Mouse (Mus musculus) hindbrain, embryonic 13.5 days (tissue): ENCODE measurements around the gene Sebox. TPM values are rescaled to one million over a fixed set of nuclear protein-coding genes. Genes with fewer than 3 reads are reported as not detected.
"Not testable (repeated sequence)": the region's sequence is repeated elsewhere in the genome, so short reads cannot be mapped to it uniquely, and the experiment has no call there.

Experiments
- ATAC-seq: fragments of 200-750 bp; cut with Nextera tagmentation; 2 replicates; pipeline ENCODE4 v1.8.0; 2017; ENCODE audit warnings: moderate TSS enrichment; ENCODE audit not compliant: low FRiP score
- H3K27ac ChIP-seq: fragments of 300-500 bp; sonication (generic); 2 replicates; pipeline ENCODE4 v1.5.1; 2015; ENCODE audit warnings: inconsistent platforms, mild to moderate bottlenecking, moderate library complexity
- H3K27me3 ChIP-seq: fragments of 300-500 bp; sonication (generic); 2 replicates; pipeline ENCODE4 v1.6.1; 2015; ENCODE audit warnings: mild to moderate bottlenecking, inconsistent platforms
- H3K36me3 ChIP-seq: fragments of 300-500 bp; sonication (generic); 2 replicates; pipeline ENCODE4 v1.6.1; 2015; ENCODE audit warnings: mild to moderate bottlenecking, inconsistent platforms
- H3K4me1 ChIP-seq: fragments of 300-500 bp; sonication (generic); replicated peaks from 2 replicates; pipeline ENCODE4 v1.6.1; 2015; ENCODE audit warnings: inconsistent platforms
- H3K4me2 ChIP-seq: fragments of 300-500 bp; sonication (generic); 2 replicates; pipeline ENCODE4 v1.6.1; 2015; ENCODE audit warnings: inconsistent platforms, mild to moderate bottlenecking, moderate library complexity
- H3K4me3 ChIP-seq: fragments of 300-500 bp; sonication (generic); 2 replicates; pipeline ENCODE4 v1.5.1; 2015; ENCODE audit warnings: mild to moderate bottlenecking, inconsistent platforms
- H3K9ac ChIP-seq: fragments of 300-500 bp; sonication (generic); 2 replicates; pipeline ENCODE4 v1.6.1; 2015; ENCODE audit warnings: mild to moderate bottlenecking, inconsistent platforms
- H3K9me3 ChIP-seq: fragments of 300-500 bp; sonication (generic); 2 replicates; pipeline ENCODE4 v1.6.1; 2016; ENCODE audit warnings: inconsistent platforms
- WGBS: fragments of 180-500 bp; shearing (Covaris S2); methylation state at CpG from one replicate; pipeline ENCODE4 v1.1.7; 2015; 5-methylcytosine and 5-hydroxymethylcytosine counted together
- polyA plus RNA-seq: library from polyadenylated mRNA; unstranded; fragments of >200 nt; fragmentation: Nextera tagmentation; extraction: Ambion mirVana; gene quantifications from 2 replicates; pipeline ENCODE4 v1.2.1, GENCODE M21; 2015

The Sebox gene
- polyA plus RNA-seq, 1 experiment from 2014 or later, result 0.13 TPM

DNA sequence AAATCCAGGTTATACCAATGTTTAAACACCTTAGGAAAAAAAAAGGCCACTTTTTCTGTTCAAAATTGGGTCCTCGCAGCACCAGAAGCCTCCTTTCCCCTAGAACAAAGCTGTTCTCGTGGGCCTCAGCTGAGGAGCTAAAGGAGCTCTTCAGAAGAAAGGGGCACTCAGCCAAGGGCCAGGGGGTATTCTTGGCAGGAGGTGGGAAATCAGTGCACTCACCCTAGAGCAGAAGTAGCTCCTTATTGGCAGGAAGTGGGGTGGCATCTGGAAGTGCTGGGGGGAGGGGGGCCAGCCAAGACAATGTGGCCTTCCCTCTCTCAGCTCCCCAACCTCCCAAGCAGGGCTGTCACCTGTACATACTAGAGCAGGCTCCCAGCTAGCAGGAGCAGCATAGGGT is 21.6 kb downstream of the Sebox start:
- Histone ChIP-seq H3K4me1 (0 out of 2 replicates have a peak, but pooled peaks cover 5% of the 10 kb centered on the region), H3K27me3 (no peaks in the 10 kb centered on the region), H3K9me3 (no peaks in the 10 kb centered on the region), H3K4me2 (no peak overlapping the region), H3K9ac (no peak overlapping the region; the same call in 1 of the 2 replicates), H3K36me3 (peaks cover 100% of the 10 kb centered on the region), H3K27ac (peak overlapping the region; percentile 1; the same call in 1 of the 2 replicates), H3K4me3 (no peak overlapping the region)
- 71% methylated on average over 2 of the region's 2 CpGs for WGBS
- ATAC-seq, result no peak

- WGBS, result 83% methylated on average over 9 of the region's 9 CpGs
- Histone ChIP-seq H3K4me1 (0 out of 2 replicates have a peak, but pooled peaks cover 5% of the 10 kb centered on the region), H3K4me2 (no peak overlapping the region), H3K4me3 (no peak overlapping the region), H3K27me3 (no peaks in the 10 kb centered on the region), H3K27ac (no peak overlapping the region), H3K36me3 (peaks cover 70% of the 10 kb centered on the region), H3K9me3 (no peaks in the 10 kb centered on the region), H3K9ac (no peak overlapping the region)
- ATAC-seq, result no peak
These were observed 25.5 kb downstream of the Sebox start for GRCm38 (mm10) chr11:78528714-78529113.

DNA sequence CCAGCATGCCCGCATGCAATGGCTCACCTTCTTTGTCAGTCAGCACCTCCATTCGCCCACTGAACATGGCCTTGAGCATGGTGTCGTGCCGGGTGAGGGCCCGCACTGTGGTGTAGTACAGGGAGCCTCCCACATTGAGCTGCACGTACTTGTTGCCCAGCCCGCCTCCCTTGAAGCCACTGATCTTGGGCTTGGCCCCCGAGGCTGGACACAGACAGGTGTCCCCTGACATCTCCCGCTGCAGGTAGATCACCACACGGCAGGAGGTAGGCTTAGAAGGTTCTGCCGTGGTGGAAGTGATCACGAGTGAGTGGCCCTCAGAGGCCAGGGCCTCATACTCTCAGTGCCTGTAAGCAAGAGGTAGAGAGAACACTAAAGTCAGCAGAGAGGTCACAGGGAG is 26.8 kb downstream of the Sebox start:
- Histone ChIP-seq H3K36me3 (peaks cover 57% of the 10 kb centered on the region), H3K9me3 (no peaks in the 10 kb centered on the region), H3K4me1 (peaks cover 10% of the 10 kb centered on the region), H3K27ac (no peak overlapping the region), H3K4me2 (no peak overlapping the region), H3K9ac (0 out of 2 replicates have a peak overlapping the region, but pooled peaks have one; percentile 24), H3K4me3 (no peak overlapping the region), H3K27me3 (no peaks in the 10 kb centered on the region)
- ATAC-seq, result no peak
- 88% methylated on average over 12 of the region's 12 CpGs for WGBS

DNA sequence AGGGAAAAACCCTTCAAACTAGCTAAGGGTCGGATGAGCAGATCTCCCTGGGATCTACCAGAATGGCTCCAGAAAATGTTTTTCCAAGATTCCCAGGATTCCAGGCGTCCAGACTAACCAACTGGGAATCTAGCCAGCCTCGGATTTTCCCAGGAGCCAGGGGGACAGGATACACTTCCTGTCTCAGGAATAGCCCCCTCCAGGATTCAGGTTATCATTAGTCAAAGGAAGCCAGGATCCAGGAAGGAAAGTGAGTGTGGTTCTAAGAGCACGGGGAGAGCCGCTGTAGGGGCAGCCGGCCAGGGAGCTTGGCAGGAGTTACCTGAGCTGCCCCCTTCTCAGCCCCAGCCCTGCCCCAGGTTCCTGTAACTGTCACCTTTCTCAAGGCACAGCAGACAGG is 27.8 kb downstream of the Sebox start:
- Histone ChIP-seq H3K27ac (peak overlapping the region; percentile 32), H3K4me2 (no peak overlapping the region), H3K27me3 (no peaks in the 10 kb centered on the region), H3K9me3 (no peaks in the 10 kb centered on the region), H3K4me1 (peaks cover 14% of the 10 kb centered on the region), H3K9ac (no peak overlapping the region), H3K36me3 (peaks cover 47% of the 10 kb centered on the region), H3K4me3 (no peak overlapping the region)
- whole genome bisulfite sequencing, result 88% methylated on average over 6 of the region's 6 CpGs
- no peak for ATAC-seq

- ATAC-seq, H3K9me3 ChIP-seq, H3K4me3 ChIP-seq, H3K27me3 ChIP-seq, H3K27ac ChIP-seq, H3K4me2 ChIP-seq, H3K9ac ChIP-seq: not testable (repeated sequence)
- WGBS, result 97% methylated on average over 10 of the region's 10 CpGs
- H3K4me1 ChIP-seq, result peaks cover 14% of the 10 kb centered on the region
- H3K36me3 ChIP-seq, result peaks cover 42% of the 10 kb centered on the region
These were observed 28.3 kb downstream of the Sebox start for GRCm38 (mm10) chr11:78531515-78531914.

GRCm38 (mm10) chr11:78534516-78534915 is 31.3 kb downstream of the Sebox start:
- peaks cover 33% of the 10 kb centered on the region for H3K4me1 ChIP-seq
- H3K27me3 ChIP-seq, result no peaks in the 10 kb centered on the region
- peak overlapping the region; percentile 78 for H3K4me2 ChIP-seq
- H3K36me3 ChIP-seq, result peaks cover 25% of the 10 kb centered on the region
- peak overlapping the region; percentile 73 for H3K4me3 ChIP-seq
- peak overlapping the region; percentile 85; the same call in 1 of the 2 replicates for H3K9ac ChIP-seq
- H3K27ac ChIP-seq, result no peak overlapping the region
- ATAC-seq, result no peak
- WGBS, result 95% methylated on average over 4 of the region's 4 CpGs
- no peaks in the 10 kb centered on the region for H3K9me3 ChIP-seq

GRCm38 (mm10) chr11:78535376-78536079 is 32.3 kb downstream of the Sebox start:
- peak; percentile 33; the same call in 1 of the 2 replicates for ATAC-seq
- H3K9ac ChIP-seq, result peak overlapping the region; percentile 85
- no peaks in the 10 kb centered on the region for H3K27me3 ChIP-seq
- H3K27ac ChIP-seq, result peak overlapping the region; percentile 95
- H3K36me3 ChIP-seq, result peaks cover 26% of the 10 kb centered on the region
- H3K4me1 ChIP-seq, result peaks cover 33% of the 10 kb centered on the region
- peak overlapping the region; percentile 73 for H3K4me3 ChIP-seq
- H3K9me3 ChIP-seq, result no peaks in the 10 kb centered on the region
- H3K4me2 ChIP-seq, result peak overlapping the region; percentile 78
- WGBS, result under 1% methylated on average over 23 of the region's 23 CpGs

DNA sequence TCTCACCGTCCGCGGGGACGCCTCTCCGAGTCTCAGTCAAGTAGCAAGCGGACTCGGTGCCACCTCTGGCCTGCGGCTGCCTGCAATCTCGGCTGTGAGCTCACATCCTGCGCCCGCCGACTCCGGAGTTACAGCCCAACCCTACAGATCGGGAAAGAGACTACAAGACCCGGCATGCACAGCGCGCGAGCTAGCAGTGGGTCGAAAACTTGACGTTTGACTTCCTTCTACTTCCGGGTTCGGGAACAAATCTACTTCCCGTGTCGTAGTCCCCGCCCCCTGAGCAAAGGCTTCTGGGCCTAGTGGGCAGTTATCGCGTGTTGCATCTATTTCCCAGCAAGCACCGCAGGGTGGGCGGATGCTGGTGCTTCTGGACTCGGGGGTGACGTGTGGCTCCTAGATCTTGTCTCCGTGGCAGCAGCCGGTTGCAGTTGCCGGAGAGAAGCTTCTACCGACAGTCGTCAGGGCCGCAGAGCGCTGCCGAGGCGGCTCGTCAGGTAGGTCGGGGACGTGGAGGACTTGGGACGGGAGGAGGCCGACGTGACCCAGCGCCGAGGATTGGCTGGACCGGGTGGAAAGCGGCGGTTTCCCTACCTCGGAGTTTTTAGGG is 32.9 kb downstream of the Sebox start, which contains the start of the genes Tnfaip1 and Ift20:
TSS of gene Tnfaip1 (minus strand) at position 253 of the 610 bp plus-strand sequence.
TSS of gene Ift20 (plus strand) at position 282 of the 610 bp plus-strand sequence.
- Histone ChIP-seq H3K9me3 (no peaks in the 10 kb centered on the region), H3K4me3 (peak within 1 kb of the TSS; percentile 73), H3K27me3 (no peaks in the 10 kb centered on the region), H3K36me3 (peaks cover 30% of the 10 kb centered on the region), H3K4me1 (peaks cover 33% of the 10 kb centered on the region), H3K9ac (peak within 1 kb of the TSS; percentile 89), H3K4me2 (peak within 1 kb of the TSS; percentile 86), H3K27ac (peak within 1 kb of the TSS; percentile 95)
- under 1% methylated on average over 52 of the region's 52 CpGs for WGBS
- ATAC-seq, result peak; percentile 98

DNA sequence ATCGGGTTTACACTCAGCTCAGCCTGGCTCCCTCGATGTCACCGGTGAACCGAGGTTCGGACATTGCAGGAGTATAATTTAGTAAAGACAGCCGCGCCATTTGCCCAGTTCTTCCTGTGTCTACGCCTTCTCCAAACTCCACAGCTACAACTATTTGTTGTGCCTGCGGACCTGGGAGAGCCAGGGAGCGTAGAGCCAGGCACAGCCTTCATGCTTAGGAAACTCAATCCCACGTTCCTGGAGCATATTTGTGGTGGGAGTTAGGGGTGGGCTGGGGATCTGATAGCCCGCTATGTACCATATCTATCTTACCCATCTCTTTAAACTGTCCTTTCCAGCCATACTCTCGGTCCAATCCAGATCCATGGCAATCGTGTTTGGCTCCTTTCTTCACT is 33.4 kb downstream of the Sebox start:
- Histone ChIP-seq H3K4me2 (peak overlapping the region; percentile 86), H3K27me3 (no peaks in the 10 kb centered on the region), H3K9ac (peak overlapping the region; percentile 89), H3K36me3 (peaks cover 33% of the 10 kb centered on the region), H3K27ac (peak overlapping the region; percentile 90), H3K9me3 (no peaks in the 10 kb centered on the region), H3K4me1 (peaks cover 33% of the 10 kb centered on the region), H3K4me3 (peak overlapping the region; percentile 73)
- WGBS, result 2% methylated on average over 14 of the region's 14 CpGs
- no peak; the same call in 1 of the 2 replicates for ATAC-seq

GRCm38 (mm10) chr11:78540358-78540757 is 37.1 kb downstream of the Sebox start:
- Histone ChIP-seq H3K27ac (no peak overlapping the region), H3K4me1 (peaks cover 20% of the 10 kb centered on the region), H3K9ac (no peak overlapping the region), H3K27me3 (no peaks in the 10 kb centered on the region), H3K9me3 (no peaks in the 10 kb centered on the region), H3K36me3 (peaks cover 53% of the 10 kb centered on the region), H3K4me3 (no peak overlapping the region), H3K4me2 (no peak overlapping the region)
- 93% methylated on average over 3 of the region's 3 CpGs for WGBS
- no peak for ATAC-seq

- no peaks in the 10 kb centered on the region for H3K9me3 ChIP-seq
- no peak for ATAC-seq
- H3K27me3 ChIP-seq, result no peaks in the 10 kb centered on the region
- H3K9ac ChIP-seq, result no peak overlapping the region
- 94% methylated on average over 7 of the region's 7 CpGs for WGBS
- peaks cover 11% of the 10 kb centered on the region for H3K4me1 ChIP-seq
- no peak overlapping the region for H3K27ac ChIP-seq
- no peak overlapping the region for H3K4me2 ChIP-seq
- no peak overlapping the region for H3K4me3 ChIP-seq
- peaks cover 44% of the 10 kb centered on the region for H3K36me3 ChIP-seq
These were observed 41.3 kb downstream of the Sebox start for GRCm38 (mm10) chr11:78544449-78545111.

DNA sequence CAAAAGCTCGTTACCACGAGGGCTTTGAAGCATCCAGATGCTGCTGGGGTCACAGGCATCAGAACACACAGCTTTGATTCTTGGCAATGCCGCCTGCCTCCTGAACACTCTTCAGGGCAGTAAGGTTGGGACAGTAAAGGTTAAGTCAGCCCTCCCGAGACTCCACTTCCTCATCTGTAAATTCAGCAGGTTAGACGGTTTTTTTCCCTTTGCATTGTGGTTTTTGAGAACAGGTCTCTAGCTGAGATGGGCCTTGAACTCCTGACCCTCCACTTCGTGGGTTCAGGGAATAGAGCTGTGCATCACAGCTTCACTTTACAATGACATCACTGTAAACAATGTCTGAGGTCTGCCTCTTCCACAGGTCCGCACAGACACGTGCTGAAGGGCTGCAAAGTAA is 41.9 kb downstream of the Sebox start:
- Histone ChIP-seq H3K36me3 (peaks cover 38% of the 10 kb centered on the region), H3K9me3 (no peaks in the 10 kb centered on the region), H3K4me3 (no peak overlapping the region), H3K9ac (no peak overlapping the region), H3K4me1 (peaks cover 17% of the 10 kb centered on the region), H3K4me2 (no peak overlapping the region), H3K27ac (no peak overlapping the region), H3K27me3 (no peaks in the 10 kb centered on the region)
- no peak for ATAC-seq
- WGBS, result 82% methylated on average over 8 of the region's 8 CpGs
